Mouse (Mus musculus): ENCODE measurements around the gene E130311K13Rik.

Gene E130311K13Rik

DNA sequence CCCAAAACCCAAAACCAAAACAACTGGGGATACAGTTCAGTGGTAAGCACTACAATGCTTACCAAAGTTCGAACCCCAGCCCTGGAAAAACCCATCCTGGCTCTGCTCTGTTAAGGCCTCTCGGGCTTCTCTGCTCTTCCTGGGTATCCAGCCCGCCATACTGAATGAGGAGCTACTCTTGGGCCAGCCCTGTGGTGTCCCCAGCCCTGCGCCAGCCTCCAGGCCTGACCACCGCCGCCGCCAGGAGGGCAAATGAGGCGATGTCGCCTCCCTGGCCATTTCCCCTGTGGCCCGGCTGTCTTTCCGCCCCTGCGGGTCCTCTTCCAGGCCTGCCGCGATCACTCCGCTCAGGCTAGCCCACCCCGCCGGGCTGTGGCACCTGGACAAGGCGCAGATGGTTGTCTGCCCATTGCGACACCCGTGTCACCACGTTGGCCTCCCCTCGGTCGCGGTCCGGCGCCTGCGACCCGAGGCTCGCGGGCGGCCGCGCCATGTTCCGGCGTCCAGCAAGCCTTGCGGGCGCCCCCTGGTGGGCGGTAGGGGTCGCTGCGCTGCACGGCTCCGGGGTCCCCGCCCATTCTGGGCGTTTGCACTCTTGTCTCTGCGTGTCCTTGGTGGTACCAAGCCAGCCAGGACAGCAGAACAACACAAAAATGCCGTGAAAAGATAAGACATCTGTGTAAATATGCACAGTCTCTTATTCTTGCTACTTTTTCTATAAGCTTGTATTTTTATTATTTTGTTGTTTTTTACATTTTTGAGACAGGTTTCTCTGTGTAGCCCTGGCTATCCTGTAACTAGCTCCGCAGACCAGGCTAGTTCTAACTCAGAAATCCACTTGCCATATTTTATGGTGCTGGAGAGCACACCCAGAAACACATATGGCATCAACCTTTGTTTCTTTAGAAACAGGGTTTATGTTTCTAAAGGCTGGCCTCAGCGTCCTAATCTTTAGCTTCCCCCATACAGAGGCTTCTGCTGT, at the start of gene E130311K13Rik:
Gene E130311K13Rik, minus strand, starts transcription at position 595 of the 982 bp plus-strand sequence.
- peak; percentile 65 for DNase-seq (ENCODE audit: low read depth, low spot score)

DNA sequence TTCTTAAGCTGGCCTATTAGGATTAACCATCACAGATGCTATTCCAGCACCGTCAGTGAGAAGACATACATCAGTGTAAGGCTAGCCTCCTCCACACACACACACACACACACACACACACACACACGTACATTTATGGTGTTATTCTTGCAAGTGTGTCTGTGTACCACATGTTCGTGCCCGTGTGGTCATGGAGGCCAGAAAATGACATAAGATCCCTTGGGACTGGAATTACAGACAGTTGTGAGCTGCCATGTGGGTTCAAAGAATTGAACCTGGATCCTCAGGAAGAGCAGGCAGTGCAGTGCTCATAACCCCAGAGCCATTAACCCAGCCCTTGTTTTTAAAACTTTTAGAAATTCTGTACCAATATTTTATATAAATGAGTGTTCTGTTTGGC, 48.6 kb upstream of the E130311K13Rik start:
- no peak for DNase-seq (ENCODE audit: low read depth, low spot score)

DNA sequence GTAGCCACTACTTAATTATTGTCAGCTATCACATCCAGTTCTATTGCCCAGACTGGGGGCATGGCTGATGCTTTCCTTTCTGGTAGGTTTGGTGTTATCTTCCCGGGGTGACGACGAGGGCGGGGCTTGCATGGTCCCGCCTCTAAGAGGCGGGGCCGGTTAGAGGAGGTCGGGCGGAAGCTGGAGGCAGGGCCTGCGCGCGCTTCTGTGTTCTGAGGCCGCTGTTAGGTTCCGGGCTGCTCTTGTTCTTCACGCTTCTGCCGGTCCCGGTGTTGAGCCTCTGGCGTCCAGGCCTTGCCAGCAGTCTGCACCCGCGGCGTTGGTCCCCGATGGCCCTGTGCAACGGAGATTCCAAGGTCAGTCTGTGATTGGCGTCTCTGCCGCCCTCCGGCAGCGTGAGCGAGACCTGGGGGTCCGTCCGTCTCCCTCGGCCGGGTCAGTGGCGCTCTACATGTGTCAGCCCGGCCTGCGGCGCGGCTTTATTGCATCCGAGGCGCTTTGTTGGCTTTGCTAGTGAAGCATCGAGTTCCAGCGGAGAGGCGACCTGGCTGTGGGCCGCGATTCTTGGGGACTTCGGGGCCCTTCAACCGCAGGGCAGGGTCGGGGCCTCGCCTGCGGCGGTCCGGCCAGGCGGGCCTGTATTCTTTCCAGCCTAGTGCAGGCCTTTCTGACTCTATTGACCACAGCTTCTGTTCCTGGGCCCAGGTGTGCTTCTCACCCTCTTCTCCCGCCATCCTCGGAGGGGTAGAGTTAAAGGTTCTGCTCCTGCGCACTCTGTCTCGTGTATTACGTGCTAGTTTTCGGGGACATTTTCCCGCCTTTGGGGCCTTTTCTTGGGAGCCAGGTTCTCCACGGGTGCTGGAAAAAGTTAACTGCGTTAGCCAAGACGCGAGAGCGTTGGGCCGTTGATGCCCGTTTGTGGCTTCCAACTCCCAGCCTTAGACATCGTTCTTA, 47.0 kb upstream of the E130311K13Rik start, which contains the start of gene Gmps:
Gene Gmps, plus strand, starts transcription at position 152 of the 954 bp plus-strand sequence.
- peak; percentile 74 for DNase-seq (ENCODE audit: low read depth, low spot score)

DNA sequence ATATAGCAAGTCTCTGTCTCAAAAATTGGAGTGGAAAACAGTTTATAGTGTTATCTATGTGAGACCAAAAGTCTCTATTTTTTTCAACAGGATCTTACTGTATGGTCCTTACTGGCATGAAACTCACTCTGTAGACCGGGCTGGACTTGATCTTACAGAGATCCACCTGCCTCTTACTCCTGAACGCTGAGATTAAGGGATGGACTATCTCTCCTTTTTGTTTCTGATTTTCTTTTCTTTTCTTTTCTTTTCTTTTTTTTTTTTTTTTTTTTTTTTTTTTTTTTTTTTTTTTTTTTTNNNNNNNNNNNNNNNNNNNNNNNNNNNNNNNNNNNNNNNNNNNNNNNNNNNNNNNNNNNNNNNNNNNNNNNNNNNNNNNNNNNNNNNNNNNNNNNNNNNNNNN, 36.7 kb upstream of the E130311K13Rik start:
- no peak for DNase-seq (ENCODE audit: low read depth, low spot score)

DNA sequence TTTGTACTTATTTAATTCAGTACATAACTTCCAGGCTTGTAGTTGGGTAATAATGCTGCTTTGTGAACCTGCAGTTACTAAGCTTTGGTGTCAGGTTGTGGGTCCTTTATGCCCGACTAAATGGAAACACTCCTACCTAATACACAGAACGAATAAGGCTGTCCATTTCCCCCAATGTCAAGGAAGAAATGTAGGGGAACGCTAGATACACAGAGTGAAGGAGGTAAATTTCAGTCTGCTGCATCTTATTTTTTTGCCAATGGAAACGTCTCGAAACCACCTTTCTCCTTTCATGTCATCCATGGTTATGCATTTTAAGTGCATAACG, 35.6 kb upstream of the E130311K13Rik start:
- no peak for DNase-seq (ENCODE audit: low read depth, low spot score)

DNA sequence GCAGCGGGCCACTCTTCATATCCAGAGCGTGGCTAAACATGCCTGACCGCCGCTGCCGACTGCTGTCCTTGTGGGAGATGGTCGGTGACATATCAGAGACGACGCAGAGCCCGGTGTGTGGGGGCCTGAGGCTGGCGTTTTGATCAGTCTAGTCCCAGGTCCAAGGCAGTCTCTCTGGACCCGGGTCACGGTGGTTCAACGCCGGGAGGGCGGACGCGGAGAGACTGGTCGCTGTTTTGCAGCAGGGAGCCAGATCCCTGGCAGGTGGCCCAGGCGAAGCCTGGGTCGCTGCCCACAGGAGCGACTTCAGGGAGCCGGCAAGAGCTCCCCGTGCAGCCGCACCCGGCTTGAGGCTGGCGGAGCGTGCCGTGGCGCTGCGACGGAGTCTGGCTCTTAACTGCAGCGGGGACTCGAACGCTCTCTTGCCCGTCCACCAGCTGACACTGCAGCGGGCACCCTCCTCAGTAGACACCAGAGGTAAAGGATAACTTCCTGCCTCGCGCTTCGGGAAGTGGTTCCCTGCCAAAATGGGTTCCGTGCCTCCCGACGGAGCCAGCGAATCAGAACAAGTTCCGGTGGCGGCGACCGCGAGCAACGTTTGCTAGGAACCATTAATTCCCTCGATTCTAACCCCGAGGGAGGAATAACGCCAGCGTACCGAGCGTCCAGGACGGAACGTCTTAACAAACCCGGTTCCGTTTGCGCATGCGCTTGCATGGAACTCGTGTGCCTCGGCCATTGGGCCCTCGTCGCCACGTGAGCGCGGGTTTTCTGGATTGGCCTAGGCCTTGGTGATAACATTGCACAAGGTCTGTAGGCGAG, 35.0 kb upstream of the E130311K13Rik start, which contains the start of gene Slc33a1:
Gene Slc33a1, minus strand, starts transcription at position 669 of the 822 bp plus-strand sequence.
- DNase-seq (ENCODE audit: low read depth, low spot score) = peak; percentile 100

DNA sequence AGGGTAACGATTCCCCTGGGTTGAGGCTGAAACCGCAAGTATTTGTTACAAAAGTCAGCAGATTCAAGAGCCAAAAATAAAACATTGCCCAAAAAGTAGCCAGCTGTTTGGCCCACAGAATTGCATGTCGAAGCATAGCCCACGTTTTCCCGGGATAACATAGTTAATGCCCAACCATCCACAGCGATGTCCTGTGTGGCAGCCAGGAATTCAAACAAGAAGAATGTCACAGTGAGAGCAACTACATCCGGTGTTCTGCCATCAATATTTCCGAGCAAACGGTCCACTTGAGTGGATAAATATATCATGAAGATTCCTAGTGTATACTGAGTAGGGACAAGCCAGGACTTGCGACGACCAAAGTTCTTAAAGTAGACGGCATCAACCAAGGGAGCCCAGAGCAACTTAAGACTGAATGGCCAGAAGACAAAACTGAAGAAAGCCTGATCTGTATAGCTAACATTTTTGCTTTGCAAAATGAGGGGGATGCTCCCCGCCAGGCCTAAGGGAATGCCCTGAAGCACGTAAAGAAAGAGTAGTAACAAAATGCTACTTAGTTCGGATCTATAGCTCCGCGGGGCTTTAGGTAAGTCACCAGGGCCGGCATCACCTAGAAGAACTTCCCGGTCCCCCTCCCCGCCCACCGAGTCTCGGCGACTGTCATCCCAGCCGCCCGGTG, 34.3 kb upstream of the E130311K13Rik start:
- DNase-seq (ENCODE audit: low read depth, low spot score) = no peak

- DNase-seq (ENCODE audit: low read depth, low spot score) = no peak
Observed at GRCm38 (mm10) chr3:63949837-63950236, 20.6 kb upstream of the E130311K13Rik start.

GRCm38 (mm10) chr3:63941204-63941850, 12.1 kb upstream of the E130311K13Rik start:
- no peak for DNase-seq (ENCODE audit: low read depth, low spot score)

DNA sequence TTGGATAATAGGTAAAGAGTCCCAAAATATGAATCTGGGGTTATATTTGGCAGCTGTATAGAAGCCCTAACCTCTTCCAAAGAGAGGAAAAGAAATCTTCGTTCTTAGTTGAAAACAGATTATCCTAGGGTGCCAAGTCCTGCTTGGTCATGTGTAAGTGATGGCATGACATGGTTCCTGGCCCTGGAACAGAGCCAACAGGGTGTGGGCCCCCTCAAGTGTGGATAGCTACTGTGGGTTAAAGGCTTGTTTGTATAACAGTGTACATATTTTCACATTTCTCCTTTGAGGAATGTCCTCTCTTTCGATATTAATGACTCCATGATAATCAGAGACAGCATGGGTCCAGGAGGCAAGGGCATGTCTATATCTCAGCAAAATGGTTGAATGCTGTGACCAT, 9.7 kb upstream of the E130311K13Rik start:
- DNase-seq (ENCODE audit: low read depth, low spot score) = no peak

DNA sequence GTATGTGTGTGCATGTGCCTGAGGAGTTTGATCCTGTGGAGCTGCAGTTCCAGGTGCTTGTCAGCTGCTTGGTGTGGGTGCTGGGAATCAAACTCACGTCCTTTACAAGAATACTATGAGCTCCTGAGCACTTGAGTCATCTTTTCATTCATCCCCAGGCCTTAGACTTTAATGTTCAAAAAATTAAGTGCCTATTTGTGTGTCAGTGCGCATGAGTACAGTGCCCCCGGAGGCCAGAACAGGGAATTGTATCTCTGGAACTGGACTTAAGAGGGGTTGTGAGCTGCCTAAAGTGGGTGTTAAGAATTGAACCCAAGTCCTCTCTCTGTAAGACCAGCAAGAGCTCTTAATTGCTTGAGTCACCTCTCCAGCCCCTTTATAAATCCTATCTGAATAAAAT, 9.6 kb downstream of the E130311K13Rik start:
- no peak for DNase-seq (ENCODE audit: low read depth, low spot score)

- DNase-seq (ENCODE audit: low read depth, low spot score) = no peak
Observed at GRCm38 (mm10) chr3:63910301-63910700, 19.0 kb downstream of the E130311K13Rik start.

DNA sequence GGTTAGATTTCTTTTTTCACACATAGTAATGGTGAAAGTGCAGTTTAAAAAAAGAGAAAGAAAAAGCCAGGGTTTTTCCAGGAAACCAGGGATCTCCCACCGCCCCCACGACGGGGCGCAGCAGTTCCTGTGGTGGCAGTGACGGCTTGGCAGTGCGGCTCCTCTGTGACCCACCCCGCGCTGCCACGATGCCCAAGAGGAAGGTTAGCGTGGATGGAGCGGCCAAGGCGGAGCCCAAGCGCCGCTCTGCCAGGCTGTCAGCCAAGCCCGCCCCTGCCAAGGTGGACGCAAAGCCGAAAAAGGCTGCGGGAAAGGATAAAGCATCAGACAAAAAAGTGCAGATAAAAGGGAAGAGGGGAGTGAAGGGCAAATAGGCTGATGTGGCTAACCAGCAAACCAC, 24.0 kb downstream of the E130311K13Rik start:
- DNase-seq (ENCODE audit: low read depth, low spot score) = no peak

DNA sequence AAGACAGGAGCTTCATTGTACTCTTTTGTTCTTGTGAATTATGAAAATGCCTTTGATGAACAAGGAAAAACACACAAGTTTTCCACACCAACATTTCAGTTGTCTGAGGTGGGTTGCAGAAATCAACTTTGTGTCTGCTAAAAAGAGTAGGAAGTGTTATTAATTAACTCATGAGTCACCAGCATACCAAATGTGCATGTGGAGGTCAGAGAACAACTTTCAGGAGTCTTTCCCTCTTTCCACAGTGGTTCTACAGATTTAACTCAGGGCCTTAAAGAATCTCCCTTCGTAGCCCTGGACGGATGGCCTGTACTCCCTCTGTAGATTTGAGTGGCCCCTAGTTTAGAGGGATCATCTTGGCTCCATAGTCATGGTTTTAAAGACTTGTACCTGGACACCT, 25.1 kb downstream of the E130311K13Rik start:
- no peak for DNase-seq (ENCODE audit: low read depth, low spot score)

DNA sequence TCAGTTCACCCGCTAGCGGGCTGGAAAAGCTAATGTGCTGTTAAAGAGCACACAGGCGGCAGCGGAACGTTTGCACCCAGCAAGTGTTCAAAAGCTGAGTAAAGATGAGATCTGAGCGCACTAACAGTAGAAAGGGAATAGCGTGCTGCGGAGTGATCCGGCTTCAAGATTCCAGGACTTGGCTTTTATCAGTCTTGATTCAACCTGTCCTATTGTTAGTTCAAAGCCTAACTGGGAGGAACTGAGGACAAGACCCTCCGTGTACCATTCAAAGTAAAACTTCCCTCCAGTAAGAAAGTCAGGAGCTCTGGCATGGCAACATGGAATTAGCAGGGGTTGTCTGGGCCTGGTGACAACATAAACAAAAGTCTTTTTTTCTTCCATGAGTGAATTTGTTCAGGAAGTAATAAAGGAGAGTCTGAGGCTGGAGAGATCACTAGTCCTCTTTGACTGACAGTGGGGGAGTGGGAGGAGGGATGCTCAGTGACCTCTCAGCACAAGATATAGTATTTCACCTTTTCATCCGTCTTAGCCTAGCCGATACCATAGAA, 29.2 kb downstream of the E130311K13Rik start:
- no peak for DNase-seq (ENCODE audit: low read depth, low spot score)

DNA sequence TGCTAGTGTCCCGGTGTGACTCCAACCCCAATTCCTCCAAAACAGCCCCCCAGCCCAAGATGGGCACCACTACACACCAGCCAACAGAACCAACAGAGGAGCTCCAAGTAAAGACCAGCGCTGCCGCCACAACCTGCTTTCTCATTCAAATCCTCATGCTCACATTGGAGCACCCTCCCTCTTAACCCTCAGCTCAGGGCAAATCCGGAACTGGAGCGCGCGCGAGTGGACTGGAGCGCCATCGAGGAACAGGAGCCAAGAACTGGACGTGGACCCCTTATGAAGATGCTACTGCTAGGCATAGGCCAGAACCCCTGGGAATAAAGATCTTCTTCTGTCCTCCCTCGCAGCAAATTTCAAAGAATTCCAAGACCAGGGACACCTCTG, 30.0 kb downstream of the E130311K13Rik start, which contains the start of gene Plch1:
Gene Plch1, minus strand, starts transcription at position 164 of the 387 bp plus-strand sequence.
- no peak for DNase-seq (ENCODE audit: low read depth, low spot score)

GRCm38 (mm10) chr3:63898581-63899308, 30.5 kb downstream of the E130311K13Rik start:
- DNase-seq (ENCODE audit: low read depth, low spot score) = peak; percentile 73

- DNase-seq (ENCODE audit: low read depth, low spot score) = no peak
Observed at GRCm38 (mm10) chr3:63897177-63897576, 32.1 kb downstream of the E130311K13Rik start.

DNA sequence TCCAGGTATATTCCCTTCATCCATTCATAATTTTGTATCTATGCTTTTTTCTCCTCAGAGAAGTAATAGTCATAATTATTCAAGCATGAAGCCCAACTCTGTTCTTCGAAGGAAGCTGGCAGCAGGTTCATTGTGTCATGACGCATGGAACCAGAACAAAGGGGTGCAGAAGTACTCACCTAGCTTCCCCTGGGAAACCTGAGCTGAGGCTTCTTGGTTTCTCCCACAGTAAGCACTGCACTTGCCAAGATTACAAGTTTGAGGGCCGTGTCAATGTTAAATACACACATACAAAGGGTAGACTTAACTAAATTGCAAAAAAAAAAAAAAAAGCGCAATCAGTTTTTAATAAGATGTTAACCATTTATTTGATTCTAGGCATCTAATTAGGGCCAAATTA, 33.0 kb downstream of the E130311K13Rik start:
- DNase-seq (ENCODE audit: low read depth, low spot score) = no peak

Measured in retina, adult 2 months (tissue).